Mouse (Mus musculus): ENCODE results near the gene Snapc1. TPM values are rescaled to one million over a fixed set of nuclear protein-coding genes. Genes with fewer than 3 reads are reported as not detected.

The Snapc1 gene
- polyA plus RNA-seq, 1 experiment from 2014 or later: 15.1 TPM

DNA sequence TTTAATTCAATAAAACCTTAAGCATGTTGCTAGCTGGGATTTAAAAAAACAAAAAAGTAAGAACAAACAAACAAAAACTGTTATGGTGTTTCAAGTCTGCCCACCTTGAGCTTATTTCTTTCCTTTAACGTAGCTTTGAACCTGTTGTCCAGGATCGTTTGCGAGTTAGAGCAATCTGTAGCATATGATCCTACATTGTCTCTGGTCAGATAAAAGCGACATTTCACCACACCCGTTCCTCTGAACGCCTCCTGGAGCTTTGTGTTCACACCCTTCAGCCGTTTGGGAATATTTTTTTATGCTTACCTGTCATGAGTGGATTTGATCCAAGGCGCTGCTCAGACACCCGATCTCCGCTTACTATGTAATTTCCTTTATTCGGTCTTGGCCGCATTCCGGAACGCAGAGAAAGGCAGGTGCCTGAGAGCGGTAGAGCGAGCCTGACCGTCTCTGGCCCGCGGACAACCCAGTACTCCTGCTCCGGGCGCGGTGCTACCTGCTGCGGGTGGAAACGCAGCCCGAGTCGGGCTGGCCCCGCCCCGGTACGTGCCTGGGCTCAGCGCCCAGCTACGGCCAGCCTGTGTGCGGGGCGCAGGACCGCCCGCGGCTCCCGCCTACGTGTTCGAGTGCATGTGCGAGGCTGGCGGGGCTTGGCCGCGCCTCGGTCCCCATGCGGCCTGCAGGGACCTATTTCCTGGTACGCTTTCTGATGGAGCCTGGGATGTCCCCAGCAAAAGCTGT is 14.8 kb upstream of the Snapc1 start:
- no peaks in the 10 kb centered on the region for H3K27me3 ChIP-seq (replicated peaks; ENCODE audit: control insufficient read depth, insufficient read depth, low read length)
- peak; percentile 62 for DNase-seq (ENCODE audit: low spot score)
- 15% methylated on average over 46 of the region's 46 CpGs for WGBS
- H3K27ac ChIP-seq (ENCODE audit: low read depth, low read length): no peak overlapping the region
- ATAC-seq (replicated peaks; ENCODE audit: low FRiP score): peak; percentile 66
- H3K4me2 ChIP-seq: peak overlapping the region; percentile 87
- peaks cover 10% of the 10 kb centered on the region for H3K36me3 ChIP-seq (ENCODE audit: control insufficient read depth, insufficient read depth, low read length)
- H3K4me1 ChIP-seq (replicated peaks; ENCODE audit: control insufficient read depth, insufficient read depth, low read length): peaks cover 2% of the 10 kb centered on the region; the same call in 1 of the 2 replicates
- peak overlapping the region; percentile 53 for H3K4me3 ChIP-seq (ENCODE audit: low read depth, low read length)
- H3K9me3 ChIP-seq (ENCODE audit: control insufficient read depth, low read length): no peaks in the 10 kb centered on the region
- H3K9ac ChIP-seq (ENCODE audit: low read depth, low read length): peak overlapping the region; percentile 68

DNA sequence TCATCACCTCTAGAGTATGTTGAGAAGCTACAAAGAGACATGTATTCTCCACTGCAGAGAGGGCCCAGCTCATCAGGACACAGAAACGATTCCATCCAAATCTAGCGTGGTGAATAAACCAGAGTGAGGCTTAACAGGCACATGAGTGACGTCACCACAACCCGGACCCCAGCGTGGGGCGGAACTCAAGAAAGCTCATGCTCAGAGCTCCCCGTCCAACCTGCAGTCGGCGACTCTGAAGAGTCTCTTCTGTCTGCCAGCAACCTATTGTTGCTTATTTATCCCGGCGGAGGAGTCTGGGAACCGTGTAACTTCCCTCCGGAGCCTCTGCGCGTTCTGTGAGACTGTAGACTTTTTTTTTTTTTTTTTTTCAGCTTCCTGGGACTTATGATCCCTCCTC is 11.4 kb upstream of the Snapc1 start:
- peak overlapping the region; percentile 60 for H3K9ac ChIP-seq (ENCODE audit: low read depth, low read length)
- peaks cover 4% of the 10 kb centered on the region; the same call in 1 of the 2 replicates for H3K36me3 ChIP-seq (ENCODE audit: control insufficient read depth, insufficient read depth, low read length)
- H3K27ac ChIP-seq (ENCODE audit: low read depth, low read length): no peak overlapping the region
- DNase-seq (ENCODE audit: low spot score): peak; percentile 51
- H3K9me3 ChIP-seq (ENCODE audit: control insufficient read depth, low read length): no peaks in the 10 kb centered on the region
- peaks cover 2% of the 10 kb centered on the region; the same call in 1 of the 2 replicates for H3K4me1 ChIP-seq (replicated peaks; ENCODE audit: control insufficient read depth, insufficient read depth, low read length)
- H3K4me2 ChIP-seq: peak overlapping the region; percentile 69
- no peaks in the 10 kb centered on the region for H3K27me3 ChIP-seq (replicated peaks; ENCODE audit: control insufficient read depth, insufficient read depth, low read length)
- 9% methylated on average over 15 of the region's 15 CpGs for WGBS
- ATAC-seq (replicated peaks; ENCODE audit: low FRiP score): peak; percentile 27; the same call in 1 of the 2 replicates
- peak overlapping the region; percentile 44 for H3K4me3 ChIP-seq (ENCODE audit: low read depth, low read length)

DNA sequence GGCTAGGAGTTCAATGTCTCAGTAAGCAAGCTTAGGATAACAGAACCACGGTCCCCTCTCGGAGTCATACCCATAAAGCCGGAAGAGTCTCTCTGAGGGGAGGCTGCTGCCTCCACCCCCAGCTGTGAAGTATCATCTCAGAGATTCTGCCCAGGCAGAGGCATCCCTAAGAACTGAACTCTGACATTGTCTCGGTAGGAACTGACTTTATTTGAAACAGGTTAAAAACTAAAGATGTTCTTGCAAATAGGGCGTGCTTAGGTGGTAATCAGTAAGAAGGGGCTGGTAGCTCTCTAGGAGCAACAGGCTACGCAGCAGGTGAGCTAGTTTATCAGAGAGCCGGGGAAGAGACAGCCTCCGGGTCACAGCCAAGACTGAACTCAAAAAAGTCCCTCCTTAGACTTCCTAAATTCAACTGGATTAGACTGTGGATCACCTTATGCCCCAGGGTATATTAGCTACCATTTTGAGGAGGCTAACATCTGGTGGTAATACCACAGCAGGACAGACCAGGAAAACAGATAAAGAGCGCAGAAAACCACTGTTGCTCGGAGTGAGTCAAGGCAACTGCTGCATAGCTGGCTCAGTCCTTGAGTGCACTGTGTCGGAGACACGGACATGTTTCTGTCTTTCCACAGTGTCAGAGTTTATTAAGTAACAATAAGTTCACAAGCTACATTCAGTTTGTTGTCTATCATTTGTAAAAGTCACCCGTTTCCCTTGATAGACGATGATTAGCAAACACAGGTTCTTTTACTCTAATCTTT is 10.7 kb upstream of the Snapc1 start:
- Histone ChIP-seq H3K4me2 (peak overlapping the region; percentile 69), H3K4me1 (replicated peaks; ENCODE audit: control insufficient read depth, insufficient read depth, low read length) (peaks cover 2% of the 10 kb centered on the region; the same call in 1 of the 2 replicates), H3K36me3 (ENCODE audit: control insufficient read depth, insufficient read depth, low read length) (peaks cover under 1% of the 10 kb centered on the region; the same call in 1 of the 2 replicates), H3K9ac (ENCODE audit: low read depth, low read length) (peak overlapping the region; percentile 60; the same call in 1 of the 2 replicates), H3K9me3 (ENCODE audit: control insufficient read depth, low read length) (no peaks in the 10 kb centered on the region), H3K4me3 (ENCODE audit: low read depth, low read length) (peak overlapping the region; percentile 44), H3K27me3 (replicated peaks; ENCODE audit: control insufficient read depth, insufficient read depth, low read length) (no peaks in the 10 kb centered on the region), H3K27ac (ENCODE audit: low read depth, low read length) (no peak overlapping the region)
- peak; percentile 80 for ATAC-seq (replicated peaks; ENCODE audit: low FRiP score)
- DNase-seq (ENCODE audit: low spot score): peak; percentile 46
- WGBS: 22% methylated on average over 14 of the region's 14 CpGs

DNA sequence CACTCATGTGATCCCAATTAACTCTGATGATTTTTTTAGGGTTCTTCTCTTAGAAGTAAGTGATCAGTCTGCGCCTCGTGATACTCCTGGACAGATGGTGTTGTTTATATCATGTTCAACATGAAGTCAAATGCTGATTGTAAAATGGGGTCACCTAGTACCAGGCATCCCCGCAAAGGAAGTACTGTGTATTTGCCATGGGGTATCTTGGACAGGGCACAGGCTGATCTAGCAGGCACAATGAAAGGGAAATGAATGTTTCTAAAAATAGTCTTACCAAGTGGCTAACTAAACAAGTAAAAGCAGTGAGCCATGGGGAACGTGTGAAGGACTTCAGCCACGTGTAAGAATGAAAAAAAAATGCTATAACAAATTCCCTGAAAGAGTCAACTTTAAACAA is 9.5 kb upstream of the Snapc1 start:
- Histone ChIP-seq H3K4me2 (no peak overlapping the region), H3K4me1 (replicated peaks; ENCODE audit: control insufficient read depth, insufficient read depth, low read length) (0 out of 2 replicates have a peak, but pooled peaks cover 2% of the 10 kb centered on the region), H3K9ac (ENCODE audit: low read depth, low read length) (no peak overlapping the region), H3K9me3 (ENCODE audit: control insufficient read depth, low read length) (no peaks in the 10 kb centered on the region), H3K36me3 (ENCODE audit: control insufficient read depth, insufficient read depth, low read length) (no peaks in the 10 kb centered on the region), H3K4me3 (ENCODE audit: low read depth, low read length) (no peak overlapping the region), H3K27ac (ENCODE audit: low read depth, low read length) (no peak overlapping the region), H3K27me3 (replicated peaks; ENCODE audit: control insufficient read depth, insufficient read depth, low read length) (no peaks in the 10 kb centered on the region)
- DNase-seq (ENCODE audit: low spot score): no peak
- WGBS: 67% methylated on average over 5 of the region's 5 CpGs
- ATAC-seq (replicated peaks; ENCODE audit: low FRiP score): no peak

DNA sequence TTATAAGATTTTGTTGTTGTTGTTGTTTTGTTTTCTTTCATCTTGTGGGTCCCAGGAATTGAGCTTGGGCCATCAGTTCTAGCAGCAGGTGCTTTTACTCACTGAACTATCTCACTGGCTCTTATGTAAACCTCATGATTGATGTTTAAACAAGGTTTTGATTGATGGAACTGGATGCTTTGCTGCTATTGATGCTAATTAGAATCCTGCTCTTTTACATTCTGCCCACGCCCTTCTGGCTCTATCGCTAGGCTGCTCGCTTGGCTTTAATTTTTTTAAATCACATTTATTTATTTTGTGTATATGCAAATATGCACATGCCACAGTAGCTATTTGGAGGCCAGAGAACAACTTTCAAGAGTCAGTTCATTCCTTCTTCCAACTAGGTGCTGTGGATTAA is 6.6 kb upstream of the Snapc1 start:
- no peaks in the 10 kb centered on the region for H3K27me3 ChIP-seq (replicated peaks; ENCODE audit: control insufficient read depth, insufficient read depth, low read length)
- H3K4me1 ChIP-seq (replicated peaks; ENCODE audit: control insufficient read depth, insufficient read depth, low read length): 0 out of 2 replicates have a peak, but pooled peaks cover 2% of the 10 kb centered on the region
- H3K4me3 ChIP-seq (ENCODE audit: low read depth, low read length): no peak overlapping the region
- no peaks in the 10 kb centered on the region for H3K36me3 ChIP-seq (ENCODE audit: control insufficient read depth, insufficient read depth, low read length)
- no peak overlapping the region for H3K27ac ChIP-seq (ENCODE audit: low read depth, low read length)
- no peak for DNase-seq (ENCODE audit: low spot score)
- H3K9ac ChIP-seq (ENCODE audit: low read depth, low read length): no peak overlapping the region
- no peaks in the 10 kb centered on the region for H3K9me3 ChIP-seq (ENCODE audit: control insufficient read depth, low read length)
- H3K4me2 ChIP-seq: no peak overlapping the region
- 76% methylated on average over 3 of the region's 3 CpGs for WGBS
- no peak for ATAC-seq (replicated peaks; ENCODE audit: low FRiP score)

DNA sequence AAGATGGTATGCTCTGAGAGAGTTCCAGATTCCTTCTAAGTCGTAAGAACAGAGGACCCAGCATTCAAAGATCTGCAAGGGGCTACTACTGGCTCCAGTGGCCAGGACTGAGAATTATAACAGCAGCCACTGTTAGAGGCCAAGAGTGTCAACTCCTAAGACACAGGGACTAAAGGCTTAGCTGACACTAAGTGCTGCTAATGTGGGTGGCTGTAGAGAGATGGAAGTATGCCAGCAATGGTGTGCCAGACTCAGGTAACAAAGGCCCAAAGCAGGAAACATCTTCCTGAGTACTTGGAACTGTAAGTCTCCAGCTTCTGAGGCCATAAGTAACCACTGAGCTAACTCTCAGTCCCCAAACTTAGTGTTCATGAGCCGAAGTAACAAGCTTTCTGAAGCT is 5.5 kb upstream of the Snapc1 start:
- Histone ChIP-seq H3K4me1 (replicated peaks; ENCODE audit: control insufficient read depth, insufficient read depth, low read length) (0 out of 2 replicates have a peak, but pooled peaks cover 2% of the 10 kb centered on the region), H3K27me3 (replicated peaks; ENCODE audit: control insufficient read depth, insufficient read depth, low read length) (no peaks in the 10 kb centered on the region), H3K4me2 (no peak overlapping the region), H3K9ac (ENCODE audit: low read depth, low read length) (no peak overlapping the region), H3K9me3 (ENCODE audit: control insufficient read depth, low read length) (no peaks in the 10 kb centered on the region), H3K4me3 (ENCODE audit: low read depth, low read length) (no peak overlapping the region), H3K27ac (ENCODE audit: low read depth, low read length) (no peak overlapping the region), H3K36me3 (ENCODE audit: control insufficient read depth, insufficient read depth, low read length) (no peaks in the 10 kb centered on the region)
- WGBS: 79% methylated on average over 2 of the region's 2 CpGs
- ATAC-seq (replicated peaks; ENCODE audit: low FRiP score) (no peak), DNase-seq (ENCODE audit: low spot score) (no peak)

DNA sequence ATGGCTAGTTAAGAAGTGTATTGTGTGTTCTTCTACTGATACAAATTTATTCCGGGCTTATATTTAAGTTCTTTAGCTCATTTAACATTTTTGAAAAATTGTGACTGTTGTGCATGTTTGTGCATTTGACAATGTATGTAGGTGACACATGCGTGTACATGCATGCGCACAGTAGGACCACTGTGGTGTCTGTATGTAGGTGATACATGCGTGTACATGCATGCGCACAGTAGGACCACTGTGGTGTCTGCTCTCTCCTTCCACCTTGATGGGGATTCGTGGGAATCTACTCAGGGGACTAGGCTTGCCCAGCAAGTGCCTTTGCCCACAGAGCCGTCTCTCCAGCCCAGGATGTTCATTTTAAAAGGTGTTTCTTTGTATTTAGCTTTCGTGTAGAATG is 4.9 kb downstream of the Snapc1 start:
- 97% methylated on average over 8 of the region's 8 CpGs for WGBS
- H3K4me3 ChIP-seq (ENCODE audit: low read depth, low read length): no peak overlapping the region
- DNase-seq (ENCODE audit: low spot score) (no peak), ATAC-seq (replicated peaks; ENCODE audit: low FRiP score) (no peak)
- H3K9ac ChIP-seq (ENCODE audit: low read depth, low read length): no peak overlapping the region
- peaks cover 6% of the 10 kb centered on the region for H3K4me1 ChIP-seq (replicated peaks; ENCODE audit: control insufficient read depth, insufficient read depth, low read length)
- H3K36me3 ChIP-seq (ENCODE audit: control insufficient read depth, insufficient read depth, low read length): peaks cover 35% of the 10 kb centered on the region
- no peak overlapping the region for H3K4me2 ChIP-seq
- no peaks in the 10 kb centered on the region for H3K27me3 ChIP-seq (replicated peaks; ENCODE audit: control insufficient read depth, insufficient read depth, low read length)
- 0 out of 2 replicates have a peak, but pooled peaks cover 2% of the 10 kb centered on the region for H3K9me3 ChIP-seq (ENCODE audit: control insufficient read depth, low read length)
- no peak overlapping the region for H3K27ac ChIP-seq (ENCODE audit: low read depth, low read length)

DNA sequence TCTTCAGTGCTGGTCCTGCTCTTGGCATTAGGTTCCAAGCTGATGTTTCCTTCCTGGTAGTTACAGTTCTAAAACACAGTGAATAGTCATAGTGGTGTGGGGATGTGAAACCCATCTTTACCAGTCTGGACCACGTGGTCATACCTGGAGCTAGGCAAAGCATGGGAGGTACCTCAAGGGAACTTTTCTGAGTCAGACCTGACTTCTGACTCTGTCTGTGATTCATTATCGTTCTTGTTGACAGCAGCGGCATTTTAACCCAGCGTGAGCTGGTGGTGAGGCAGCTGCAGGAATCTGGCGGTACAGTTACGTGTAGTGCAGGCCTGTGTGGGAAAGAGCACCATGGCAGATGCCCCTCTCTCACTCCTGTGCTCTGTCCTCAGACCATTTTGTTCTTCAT is 10.3 kb downstream of the Snapc1 start:
- ATAC-seq (replicated peaks; ENCODE audit: low FRiP score) (no peak), DNase-seq (ENCODE audit: low spot score) (no peak)
- no peak overlapping the region for H3K4me2 ChIP-seq
- no peaks in the 10 kb centered on the region for H3K4me1 ChIP-seq (replicated peaks; ENCODE audit: control insufficient read depth, insufficient read depth, low read length)
- no peak overlapping the region for H3K4me3 ChIP-seq (ENCODE audit: low read depth, low read length)
- WGBS: 90% methylated on average over 6 of the region's 6 CpGs
- peaks cover 36% of the 10 kb centered on the region for H3K36me3 ChIP-seq (ENCODE audit: control insufficient read depth, insufficient read depth, low read length)
- H3K27me3 ChIP-seq (replicated peaks; ENCODE audit: control insufficient read depth, insufficient read depth, low read length): no peaks in the 10 kb centered on the region
- 0 out of 2 replicates have a peak, but pooled peaks cover 2% of the 10 kb centered on the region for H3K9me3 ChIP-seq (ENCODE audit: control insufficient read depth, low read length)
- H3K9ac ChIP-seq (ENCODE audit: low read depth, low read length): no peak overlapping the region
- H3K27ac ChIP-seq (ENCODE audit: low read depth, low read length): no peak overlapping the region
